Mouse (Mus musculus) left cerebral cortex, postnatal 25 days (tissue): ENCODE measurements at regions not wholly inside any gene's neighbourhood (a gene's known extent, or its start where the extent isn't known, plus 50 kb on each side); places are given as distances from the start of the nearest gene placed in this dataset.
A peak's percentile ranks its signal among the peaks of the same experiment; 100 is the strongest.
"Not testable (repeated sequence)": the region's sequence is repeated elsewhere in the genome, so short reads cannot be mapped to it uniquely, and the experiment has no call there.

Experiments used
- DNase-seq, 2 experiments: peaks; one replicate each; pipeline ENCODE4 v3.0.0; 2022; ENCODE audit warnings: low spot score in 2 of 2, mixed read lengths in 1 of 2
- intact Hi-C: fragments of 180-260 bp; cut with DNase I; formaldehyde crosslinking; loops from one replicate; pipeline ENCODE4 v1.15.1; 2025

DNA sequence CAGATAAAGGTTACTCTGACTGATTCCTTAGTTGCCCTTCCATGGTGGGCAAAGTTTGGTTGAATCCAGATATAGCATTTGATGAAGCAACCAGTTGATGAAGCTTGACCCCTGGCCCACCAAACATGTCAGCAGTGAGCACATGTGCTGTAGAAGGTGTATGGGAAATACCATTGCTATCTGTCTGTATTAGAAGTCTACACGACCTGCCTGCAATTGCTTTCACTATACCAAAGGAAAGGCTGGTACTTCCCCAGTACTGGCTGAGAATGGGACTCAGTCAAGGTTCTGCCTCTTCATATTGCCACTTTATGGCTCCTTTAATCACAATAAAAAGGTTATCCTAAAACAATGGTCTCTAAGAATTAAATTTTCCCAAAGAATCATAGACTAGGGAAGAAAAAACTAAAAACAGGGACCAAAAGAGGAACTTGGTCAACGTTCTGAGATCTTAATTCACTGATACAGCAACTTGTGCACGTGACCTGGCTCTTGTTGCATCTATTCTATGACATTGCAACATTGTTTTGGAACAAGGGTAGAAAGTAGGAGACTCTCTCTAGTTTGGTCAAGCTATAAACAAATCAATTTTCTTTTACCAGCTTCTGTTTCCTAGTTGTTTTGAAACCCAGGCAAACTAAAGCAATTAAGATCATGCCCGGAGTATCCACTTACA lies 284.0 kb downstream of the Rapgef2 start:
- DNase-seq, result no peak
- intact Hi-C loops, result no loop called here

DNA sequence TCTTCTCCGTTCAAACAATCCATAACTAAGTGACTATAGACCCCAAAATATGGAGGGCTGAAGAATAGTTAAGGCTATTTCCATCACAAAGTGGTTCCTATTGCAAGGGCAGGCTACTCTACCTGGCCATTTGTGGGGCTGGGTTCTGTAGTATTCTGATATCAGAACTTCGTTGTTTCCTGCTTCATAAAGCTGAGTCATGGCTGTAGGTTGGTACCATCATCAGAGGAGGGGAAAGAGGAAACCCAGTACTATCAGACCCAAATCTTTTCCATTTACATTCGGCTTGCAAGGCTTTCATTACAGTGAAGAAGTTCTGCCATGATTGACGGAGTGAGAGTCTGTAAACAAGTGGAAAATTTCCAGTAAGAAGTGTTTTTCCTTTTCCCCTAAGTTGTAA lies 284.6 kb downstream of the Rapgef2 start:
- intact Hi-C loops, result no loop called here
- no peak for DNase-seq

DNA sequence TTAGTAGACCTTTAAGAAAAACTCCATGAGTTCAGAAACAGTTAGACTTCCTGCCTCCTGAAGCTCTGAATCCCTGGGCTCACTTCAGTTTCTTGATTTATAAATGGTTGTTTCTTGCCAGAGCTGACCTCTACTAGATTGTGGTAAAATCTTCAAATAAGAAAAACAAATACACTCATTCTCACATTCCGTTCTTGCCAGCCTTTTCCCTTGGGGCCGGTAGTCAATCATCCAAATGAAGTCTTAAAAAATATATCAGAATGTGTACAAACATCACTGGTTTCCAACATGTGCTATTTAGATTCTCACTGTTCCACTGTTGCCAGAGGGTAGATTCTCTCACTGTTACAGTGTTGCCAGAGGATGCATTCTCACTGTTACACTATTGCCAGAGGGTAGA lies 286.0 kb downstream of the Rapgef2 start:
- intact Hi-C loops, result no loop called here
- DNase-seq, result no peak

DNA sequence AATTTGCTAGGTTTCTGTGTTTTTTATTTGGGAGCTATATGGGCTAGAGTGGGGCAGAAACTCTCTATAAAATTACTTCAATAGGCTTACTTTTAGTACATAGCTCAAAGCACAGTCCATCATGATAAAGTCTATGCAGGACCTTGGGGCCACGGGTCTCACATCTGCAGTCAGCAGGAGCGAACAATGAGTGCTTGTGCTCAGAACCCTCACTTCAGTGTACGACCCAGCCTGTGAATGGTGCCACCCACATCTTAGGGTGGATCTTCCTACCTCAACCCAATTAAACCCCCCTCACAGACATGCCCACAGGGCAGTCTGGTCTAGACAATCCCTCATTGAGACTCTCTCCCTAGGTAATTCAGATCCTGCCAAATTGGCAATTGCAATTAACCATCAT lies 286.5 kb downstream of the Rapgef2 start:
- intact Hi-C loops, result no loop called here
- DNase-seq, result no peak

DNA sequence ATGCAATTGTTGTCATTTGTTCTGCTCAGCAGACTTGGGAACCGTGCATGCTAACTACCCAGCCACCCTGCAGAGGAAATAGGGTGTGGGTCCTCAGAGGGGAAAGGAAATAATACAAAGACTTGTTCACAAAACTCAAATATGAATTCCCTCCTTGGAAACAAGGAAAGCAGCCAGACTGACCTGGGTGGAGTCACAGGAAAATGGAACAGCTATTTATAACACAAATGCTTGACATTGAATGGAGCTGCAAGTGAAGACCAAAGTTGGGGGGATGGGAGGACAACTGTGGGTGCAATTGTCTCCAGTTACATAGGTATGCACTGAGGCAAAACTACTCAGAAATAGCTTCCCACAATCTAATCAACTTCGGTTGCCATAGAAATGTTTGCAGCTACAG lies 298.2 kb downstream of the Rapgef2 start:
- intact Hi-C loops, result no loop called here

DNA sequence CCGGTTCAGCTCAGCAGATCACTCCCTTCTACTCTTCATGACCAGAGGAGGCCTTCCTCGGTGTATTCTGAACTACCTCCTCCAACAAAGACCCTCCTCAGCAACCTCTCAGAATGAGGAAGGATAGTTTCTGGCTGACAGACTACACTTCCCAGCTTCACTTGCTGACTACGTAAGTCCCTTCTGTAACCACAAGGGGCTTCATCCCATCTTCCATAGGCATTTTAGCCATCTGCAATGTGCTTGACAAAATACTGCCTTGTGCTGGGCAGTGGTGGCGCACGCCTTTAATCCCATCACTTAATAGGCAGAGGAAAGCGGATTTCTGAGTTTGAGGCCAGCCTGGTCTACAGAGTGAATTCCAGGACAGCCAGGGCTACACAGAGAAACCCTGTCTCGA lies 299.6 kb downstream of the Rapgef2 start:
- intact Hi-C loops, result no loop called here
- no peak for DNase-seq

More for the DNA sequence above, 298.2 kb downstream of the Rapgef2 start:
- DNase-seq, result peak in 1 of 2 experiments; percentile 8

DNA sequence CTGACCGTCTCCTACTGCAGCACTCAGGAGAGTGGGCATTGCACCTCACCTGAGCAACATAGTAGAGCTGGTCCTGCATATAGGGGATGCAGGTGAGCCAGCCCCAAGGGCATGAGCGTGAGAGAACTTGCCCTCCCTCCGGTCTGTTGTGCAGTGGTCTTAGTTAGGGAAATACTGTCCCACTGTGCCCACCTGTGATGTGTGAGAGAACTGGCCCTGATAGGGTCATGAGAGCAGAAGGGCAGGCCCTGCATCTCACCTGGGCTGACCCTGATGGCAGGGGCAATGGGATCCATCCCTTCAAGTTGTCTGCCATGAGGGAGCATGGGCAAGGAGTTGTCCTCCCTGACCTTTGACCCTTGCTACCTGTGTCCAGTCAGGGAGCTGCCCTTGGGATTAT lies 305.3 kb downstream of the Rapgef2 start:
- DNase-seq, result no peak
- intact Hi-C loops, result no loop called here

DNA sequence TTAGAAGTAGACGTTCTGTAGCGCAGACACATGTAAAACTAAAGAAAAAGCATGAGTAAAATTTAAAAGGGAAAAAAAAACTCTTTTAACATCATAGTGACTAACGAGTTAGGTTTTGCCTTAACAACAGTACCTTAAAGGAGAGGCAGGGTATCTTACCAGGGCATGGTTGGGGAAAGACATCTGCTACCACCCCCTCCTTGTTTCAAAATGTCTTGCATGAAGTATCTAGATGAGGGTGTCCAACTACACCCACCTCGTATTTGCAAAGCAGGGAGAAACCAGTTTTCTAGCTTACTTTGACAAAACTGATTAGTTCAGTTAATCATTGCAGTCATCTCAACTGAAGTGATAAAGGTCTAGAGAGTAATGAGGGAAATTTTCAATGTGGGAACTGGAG lies 307.5 kb downstream of the Rapgef2 start:
- intact Hi-C loops, result no loop called here
- DNase-seq, result peak in 1 of 2 experiments; percentile 71

DNA sequence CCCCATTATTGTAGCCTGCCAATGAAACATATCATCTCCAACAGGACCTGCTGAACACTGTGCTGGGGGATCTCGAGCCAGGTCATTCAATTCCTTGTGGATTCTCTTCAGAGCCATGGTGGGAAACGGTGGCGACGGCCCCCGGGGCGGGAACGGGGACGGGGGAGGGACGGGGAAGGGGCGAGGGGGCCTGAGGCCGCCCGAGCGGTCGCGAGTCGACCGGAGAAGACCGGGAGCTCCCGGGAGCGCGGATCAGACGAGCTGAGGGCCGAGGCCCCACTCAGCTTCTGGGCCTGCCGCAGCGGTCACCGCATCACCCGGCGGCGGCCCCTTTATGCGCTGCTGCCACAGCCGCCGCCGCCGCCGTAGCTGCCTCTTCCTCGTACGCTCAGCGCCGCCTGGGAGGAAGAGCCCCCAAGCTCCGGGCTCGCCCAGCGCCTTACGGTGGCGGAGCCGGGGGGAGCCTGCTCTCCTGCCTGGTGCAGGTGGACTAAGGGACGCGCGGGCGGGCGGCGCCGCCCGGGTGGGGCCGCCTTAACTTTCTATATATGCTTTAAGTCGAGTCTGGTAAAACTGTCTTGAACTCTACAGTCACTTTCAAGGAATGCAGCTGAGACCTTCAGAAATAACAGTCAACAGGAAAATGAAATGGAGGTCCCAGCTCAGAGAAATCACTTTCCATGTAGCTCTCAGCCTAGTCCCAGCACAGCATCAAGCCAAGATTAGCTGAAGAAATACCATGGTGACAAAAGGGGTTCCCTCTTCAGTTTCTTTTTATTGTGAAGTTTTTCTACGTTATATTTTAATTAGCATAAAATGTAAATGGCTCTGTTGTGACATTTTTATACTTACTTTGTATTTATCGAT lies 319.4 kb downstream of the Rapgef2 start:
- DNase-seq, result peak; percentile 13 to 16
- intact Hi-C loops, result not testable (repeated sequence)

DNA sequence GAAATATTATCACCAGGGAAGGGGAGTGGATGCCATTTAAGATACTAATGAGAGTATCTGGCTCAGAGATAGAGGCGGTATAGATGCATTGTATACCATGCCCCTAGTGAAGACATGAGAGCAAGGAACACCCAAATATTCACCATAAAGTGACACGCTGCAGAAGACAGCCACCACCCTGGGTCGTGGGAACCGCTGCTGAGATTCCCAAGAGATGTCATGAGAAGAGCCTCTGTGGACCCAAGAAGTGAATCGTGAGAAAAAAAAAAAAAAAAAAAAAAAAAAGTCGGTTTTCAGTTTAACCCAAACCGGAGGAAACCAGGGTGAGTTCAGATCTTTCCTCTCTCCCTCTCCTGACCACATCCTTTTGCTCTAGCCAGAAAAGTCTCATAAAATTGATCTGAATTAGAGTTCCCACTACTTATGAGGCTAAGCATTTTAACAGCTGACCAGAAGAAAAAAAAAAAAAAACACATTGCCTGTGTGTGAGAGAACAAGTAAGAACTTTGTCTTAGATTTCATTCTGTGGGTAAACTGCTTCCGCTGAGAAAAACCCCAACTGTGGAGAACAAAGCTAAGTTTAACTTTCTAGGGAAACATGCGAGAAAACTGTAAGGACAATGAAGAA lies 322.0 kb downstream of the Rapgef2 start:
- no peak for DNase-seq
- intact Hi-C loops, result no loop called here

DNA sequence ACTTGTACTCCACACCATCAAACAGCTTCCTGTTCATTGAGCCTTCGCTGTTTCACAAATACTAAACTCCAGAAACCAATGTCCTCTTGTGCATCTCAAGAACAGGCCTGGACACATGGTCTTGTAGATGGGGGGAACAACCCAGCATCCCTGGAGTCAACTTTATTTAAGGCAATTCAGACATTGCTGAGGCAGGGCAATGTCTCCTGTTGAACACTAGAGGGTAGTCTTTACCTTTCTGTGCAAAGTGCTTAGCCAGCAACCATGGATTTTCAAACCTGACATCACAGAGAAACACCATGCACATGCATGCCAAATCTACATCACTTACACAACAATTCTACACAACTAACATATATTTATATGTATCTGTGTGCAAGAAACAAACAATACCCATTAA lies 327.5 kb downstream of the Rapgef2 start:
- intact Hi-C loops, result loop anchor here (1.0 to 5.0 kb wide), 3 partner anchors 239 to 628 kb away; no protein-coding TSS in a partner anchor

DNA sequence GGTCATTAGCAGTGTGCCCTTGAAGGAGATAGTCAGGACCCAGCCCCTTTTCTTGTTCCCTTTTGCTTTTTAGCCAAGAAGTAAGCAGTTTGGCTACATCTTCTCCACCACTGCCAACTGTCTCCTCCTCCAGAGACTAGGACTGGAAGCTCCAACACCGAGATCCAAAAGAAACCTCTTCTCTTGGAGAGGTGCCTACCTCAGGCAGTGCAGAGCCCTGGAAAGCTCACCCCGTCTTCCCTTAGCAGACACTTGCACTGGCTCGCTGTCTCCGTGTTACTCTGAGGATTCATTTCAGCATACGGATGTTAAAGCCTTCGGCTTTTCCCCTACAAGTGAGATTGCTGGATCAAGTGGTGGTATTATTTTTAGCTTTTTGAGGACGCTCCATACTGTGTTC lies 331.0 kb downstream of the Rapgef2 start:
- intact Hi-C loops, result loop anchor here (5.0 kb wide), 1 partner anchor 547 kb away; no protein-coding TSS in a partner anchor
- peak in 1 of 2 experiments; percentile 32 for DNase-seq

More for the DNA sequence above, 327.5 kb downstream of the Rapgef2 start:
- DNase-seq, result peak; percentile 61 to 72

DNA sequence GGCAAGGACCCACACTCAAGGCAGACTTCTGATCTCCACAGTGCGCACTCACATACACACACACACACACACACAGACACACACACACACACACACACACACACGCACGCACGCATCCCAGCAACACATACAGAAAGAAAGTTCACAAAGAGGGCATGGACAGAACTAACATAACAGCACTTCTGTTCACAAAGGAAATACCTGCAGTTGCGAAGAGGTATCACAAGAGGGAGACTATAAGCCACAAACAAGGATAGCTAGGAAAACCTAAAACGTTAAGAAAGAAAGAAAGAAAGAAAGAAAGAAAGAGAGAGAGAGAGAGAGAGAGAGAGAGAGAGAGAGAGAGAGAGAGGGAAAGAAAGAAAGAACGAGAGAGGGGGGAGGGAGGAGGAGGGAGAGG lies 336.9 kb downstream of the Rapgef2 start:
- intact Hi-C loops, result not testable (repeated sequence)
- peak in 1 of 2 experiments; percentile 17 for DNase-seq

DNA sequence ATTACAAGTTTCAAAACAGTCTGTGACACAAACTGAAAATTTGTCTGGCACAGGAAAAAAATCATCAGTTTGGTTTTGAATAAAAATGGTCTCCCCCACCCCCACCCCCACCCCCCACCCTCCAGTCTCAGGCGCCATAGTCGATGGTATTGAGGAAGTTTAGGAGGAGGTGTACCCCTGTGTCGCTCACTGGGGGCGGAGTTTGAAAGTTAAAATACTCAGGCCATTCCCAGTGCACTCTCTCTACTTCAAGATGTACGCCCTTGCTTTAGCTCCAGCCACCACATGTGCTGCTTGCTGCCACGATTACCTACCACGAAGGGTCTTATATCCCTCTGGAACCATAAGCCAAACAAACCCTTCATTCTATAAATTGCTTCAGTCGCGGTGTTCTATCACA lies 337.6 kb downstream of the Rapgef2 start:
- intact Hi-C loops, result no loop called here
- no peak for DNase-seq

DNA sequence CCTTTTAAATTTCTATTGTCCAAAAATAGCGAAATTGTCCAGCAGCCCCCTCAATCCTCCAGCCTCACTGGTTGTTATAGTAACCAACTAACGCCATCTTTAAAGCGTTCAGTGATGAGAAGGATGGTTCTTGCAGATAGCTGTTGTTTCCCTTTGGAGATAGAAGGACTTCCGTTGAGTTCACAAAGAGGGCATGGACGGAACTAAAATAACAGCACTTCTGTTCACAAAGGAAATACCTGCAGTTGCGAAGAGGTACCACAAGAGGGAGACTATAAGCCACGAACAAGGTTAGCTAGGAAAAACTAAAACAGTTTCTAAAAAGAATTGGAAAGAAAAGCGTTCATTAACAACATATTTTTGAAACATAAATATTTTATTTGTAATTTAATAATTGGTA lies 338.1 kb downstream of the Rapgef2 start:
- peak; percentile 62 to 73 for DNase-seq
- intact Hi-C loops, result no loop called here

DNA sequence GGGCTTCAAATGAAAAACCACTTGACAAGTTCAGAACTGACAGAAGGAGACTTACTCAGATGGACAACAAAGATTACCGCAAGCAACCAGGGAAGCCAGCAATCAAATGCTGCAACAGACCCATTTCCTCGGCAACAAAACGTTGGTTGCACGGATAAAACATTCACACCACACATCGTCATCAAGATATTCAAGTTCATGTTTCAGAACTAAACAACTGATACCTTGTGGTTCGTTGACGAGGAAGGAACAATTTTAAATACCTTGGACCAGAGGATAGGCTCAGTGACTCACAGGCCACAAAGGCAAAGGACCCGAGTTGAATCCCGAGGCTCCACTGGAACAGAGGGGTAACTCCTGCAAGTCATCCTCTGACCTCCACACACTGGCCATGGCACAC lies 339.1 kb downstream of the Rapgef2 start:
- intact Hi-C loops, result no loop called here
- DNase-seq, result no peak

DNA sequence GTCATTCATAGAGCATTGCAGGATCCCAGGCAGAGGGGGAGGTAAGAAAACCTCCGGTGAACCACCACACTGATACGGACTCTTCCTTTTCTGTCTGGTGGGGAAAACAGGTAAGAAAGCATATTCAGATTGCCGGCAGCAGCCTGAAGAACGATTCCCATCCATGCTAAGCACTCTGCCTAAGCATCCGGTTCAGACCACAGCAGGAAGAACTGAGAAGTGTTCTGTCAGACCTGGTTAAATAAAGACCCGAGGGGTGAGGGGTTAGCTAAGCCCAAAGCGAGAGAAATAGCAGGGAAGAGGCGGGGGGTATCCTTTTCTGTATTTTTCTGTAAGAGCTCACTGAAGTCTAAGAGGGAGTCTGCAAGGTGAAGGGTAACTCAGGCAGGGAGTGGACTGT lies 342.1 kb downstream of the Rapgef2 start:
- intact Hi-C loops, result no loop called here
- DNase-seq, result no peak

DNA sequence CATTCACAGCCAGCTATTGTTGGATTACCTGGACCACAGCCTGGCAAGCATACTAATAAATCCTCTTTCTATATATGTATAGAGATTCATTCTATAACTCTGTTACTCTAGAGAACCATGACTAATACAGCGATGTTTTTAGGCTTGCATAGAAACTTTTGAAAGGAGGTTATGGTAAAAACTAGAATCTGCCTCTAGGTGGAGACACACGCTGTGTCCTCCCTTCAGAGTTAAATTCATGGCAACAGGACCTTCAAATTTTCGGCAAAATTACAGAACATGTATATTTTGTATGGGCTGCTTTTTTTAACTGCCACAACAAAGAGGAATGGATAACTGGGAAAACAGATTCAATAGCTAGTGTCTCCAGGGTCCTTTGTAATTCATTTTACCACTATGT lies 353.3 kb downstream of the Rapgef2 start:
- DNase-seq, result no peak
- intact Hi-C loops, result no loop called here

DNA sequence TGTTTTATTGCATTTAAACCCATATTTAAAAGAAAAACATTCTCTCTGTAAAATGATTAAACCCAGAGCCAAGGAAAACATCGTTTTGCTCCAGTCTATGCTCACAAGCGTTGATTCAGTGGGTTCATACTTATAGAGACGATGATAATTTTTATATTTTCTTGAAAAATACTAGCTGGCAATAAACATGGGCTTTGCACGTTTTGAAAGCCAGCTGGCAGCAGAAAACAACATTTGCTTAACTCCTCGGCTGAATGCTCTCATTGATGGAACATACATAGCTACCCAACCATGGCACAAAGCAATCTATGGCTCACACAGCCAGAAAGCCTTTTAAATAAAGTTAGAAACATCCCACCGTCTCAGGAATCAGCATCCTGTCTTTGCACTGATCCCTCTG lies 366.5 kb downstream of the Rapgef2 start:
- intact Hi-C loops, result loop anchor here (10.0 kb wide), 1 partner anchor 565 kb away; no protein-coding TSS in a partner anchor
- DNase-seq, result peak; percentile 26 to 34

DNA sequence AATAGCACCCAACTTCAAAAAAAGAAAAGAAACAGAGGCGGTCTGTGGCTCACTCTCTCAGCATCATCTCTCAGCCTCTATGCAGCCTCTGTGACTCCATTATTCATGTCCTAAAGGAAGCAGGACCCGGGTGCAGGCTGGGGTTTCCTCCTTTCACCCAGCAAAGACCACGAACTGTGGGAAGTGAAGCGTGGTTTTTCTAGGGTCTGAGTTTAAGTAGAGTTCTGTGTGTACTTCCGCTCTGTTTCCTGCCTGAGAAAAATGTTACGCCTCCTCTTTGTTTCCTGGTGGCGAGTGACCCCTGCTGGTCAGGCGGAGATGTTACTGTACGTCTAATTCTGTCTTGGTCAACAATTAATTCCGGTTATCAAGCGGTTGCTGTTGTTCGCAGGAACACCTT lies 366.9 kb downstream of the Rapgef2 start:
- intact Hi-C loops, result loop anchor here (10.0 kb wide), 1 partner anchor 565 kb away; no protein-coding TSS in a partner anchor

More for the DNA sequence above, 366.9 kb downstream of the Rapgef2 start:
- DNase-seq, result peak; percentile 72 to 74
